7 mouse cellular contexts compared by ENCODE assay signal in genomic region chr11:98754621-98755181, GRCm38 (mm10). TPM values are rescaled to one million over a fixed set of nuclear protein-coding genes. Genes with fewer than 3 reads are reported as not detected.
DNase-seq lines count a peak whose midpoint lies in the region; ATAC-seq lines count a peak whose summit lies in the region.

No protein-coding gene starts in this region.

- H3K4me1 ChIP-seq in forebrain, embryonic 10.5 days = peaks cover 46% of the 10 kb centered on the region

- peaks cover 7% of the 10 kb centered on the region; the same call in 1 of the 2 replicates for H3K27me3 ChIP-seq in forebrain, embryonic 10.5 days (ENCODE audit: poor library complexity, severe bottlenecking)

- no peak overlapping the region for H3K4me3 ChIP-seq in forebrain, embryonic 10.5 days

- H3K36me3 ChIP-seq in forebrain, embryonic 10.5 days (replicated peaks) = peaks cover 28% of the 10 kb centered on the region

- peak; percentile 87 for DNase-seq in Muller cell, postnatal 12 days (ENCODE audit: inconsistent ontology term)
- peak; percentile 88 for DNase-seq in brain, adult 2 months (ENCODE audit: low read depth, low spot score)
- DNase-seq in forebrain, embryonic 10.5 days (ENCODE audit: extremely low spot score, low spot score) = peak; percentile 81
- peak; percentile 83 to 85 for DNase-seq in layer of hippocampus, postnatal 10 days (ENCODE audit: low spot score in 2 of 2)
- DNase-seq in right cerebral cortex, postnatal 25 days = peak; percentile 63

- H3K27ac ChIP-seq in forebrain, embryonic 10.5 days = peak overlapping the region; percentile 58

- WGBS in forebrain, embryonic 10.5 days = 24% methylated on average over 7 of the region's 7 CpGs

- ATAC-seq in hematopoietic stem cell, adult 5-6 weeks (replicated peaks in 1 of 2; ENCODE audit: insufficient read depth in 1 of 2, low FRiP score in 2 of 2, low TSS enrichment in 1 of 2, low read depth in 1 of 2, poor library complexity in 2 of 2, severe bottlenecking in 2 of 2) = peak; percentile 79 to 81
- peak; percentile 92 for ATAC-seq in megakaryocyte, adult 5-6 weeks (ENCODE audit: poor library complexity, severe bottlenecking)

- H3K9me3 ChIP-seq in forebrain, embryonic 10.5 days = no peaks in the 10 kb centered on the region

RNA-seq across cellular contexts. Expression of gene Thra, which starts 14.3 kb away (rescaled TPM):
- polyA plus RNA-seq in forebrain, embryonic 10.5 days (2016; fragmentation: Nextera tagmentation; extraction: Ambion mirVana) = 9.5 and 10.9 TPM in 2 replicates
- 25.3 and 36.8 TPM in 2 replicates for total RNA-seq in hematopoietic stem cell, adult 5-6 weeks (2017)
- total RNA-seq in layer of hippocampus, postnatal 10 days (2021) = 1,000 to 10,000 TPM; 1,331 to 1,411 TPM
- total RNA-seq in megakaryocyte, adult 5-6 weeks (2015) = 10.0 and 11.6 TPM in 2 replicates
- total RNA-seq in megakaryocyte, adult 5-6 weeks (2017) = 8.0 and 9.0 TPM in 2 replicates

RNA-seq across cellular contexts. Expression of gene Nr1d1, which starts 20.4 kb away (rescaled TPM):
- polyA plus RNA-seq in forebrain, embryonic 10.5 days (2016; fragmentation: Nextera tagmentation; extraction: Ambion mirVana) = 1.5 TPM in 2 replicates
- total RNA-seq in hematopoietic stem cell, adult 5-6 weeks (2017) = 0.81 and 1.8 TPM in 2 replicates
- total RNA-seq in layer of hippocampus, postnatal 10 days (2021) = 10 to 100 TPM; 39.1 to 41.5 TPM
- 0.11 and 0.25 TPM in 2 replicates for total RNA-seq in megakaryocyte, adult 5-6 weeks (2015)
- total RNA-seq in megakaryocyte, adult 5-6 weeks (2017) = 0.12 and 0.37 TPM in 2 replicates

RNA-seq across cellular contexts. Expression of gene Med24, which starts 25.5 kb away (rescaled TPM):
- polyA plus RNA-seq in forebrain, embryonic 10.5 days (2016; fragmentation: Nextera tagmentation; extraction: Ambion mirVana) = 69.7 and 77.3 TPM in 2 replicates
- total RNA-seq in hematopoietic stem cell, adult 5-6 weeks (2017) = 25.7 and 30.2 TPM in 2 replicates
- 100 to 1,000 TPM in 1 of 2 experiments, 10 to 100 TPM in 1; 93.8 to 103 TPM for total RNA-seq in layer of hippocampus, postnatal 10 days (2021)
- total RNA-seq in megakaryocyte, adult 5-6 weeks (2015) = 17.9 and 21.5 TPM in 2 replicates
- 22.6 and 31.3 TPM in 2 replicates for total RNA-seq in megakaryocyte, adult 5-6 weeks (2017)

RNA-seq across cellular contexts. Expression of gene Msl1, which starts 40.6 kb away (rescaled TPM):
- polyA plus RNA-seq in forebrain, embryonic 10.5 days (2016; fragmentation: Nextera tagmentation; extraction: Ambion mirVana) = 22.9 and 24.1 TPM in 2 replicates
- 81.7 and 82.7 TPM in 2 replicates for total RNA-seq in hematopoietic stem cell, adult 5-6 weeks (2017)
- 100 to 1,000 TPM; 147 to 157 TPM for total RNA-seq in layer of hippocampus, postnatal 10 days (2021)
- total RNA-seq in megakaryocyte, adult 5-6 weeks (2015) = 73.7 and 74.9 TPM in 2 replicates
- 111 and 119 TPM in 2 replicates for total RNA-seq in megakaryocyte, adult 5-6 weeks (2017)

RNA-seq across cellular contexts. Expression of gene Casc3, which starts 50.0 kb away (rescaled TPM):
- polyA plus RNA-seq in forebrain, embryonic 10.5 days (2016; fragmentation: Nextera tagmentation; extraction: Ambion mirVana) = 45.7 and 49.7 TPM in 2 replicates
- 22.8 and 34.9 TPM in 2 replicates for total RNA-seq in hematopoietic stem cell, adult 5-6 weeks (2017)
- 10 to 100 TPM; 65.8 to 66.3 TPM for total RNA-seq in layer of hippocampus, postnatal 10 days (2021)
- 35.6 and 39.9 TPM in 2 replicates for total RNA-seq in megakaryocyte, adult 5-6 weeks (2015)
- 32.1 and 33.2 TPM in 2 replicates for total RNA-seq in megakaryocyte, adult 5-6 weeks (2017)

Comparison
In these comparisons a context has a peak if more than half of its experiments do, and no peak if none do; other contexts are left out.
1. RNA of gene Thra, which starts 14.3 kb away (total RNA-seq): 1,331 to 1,411 TPM in layer of hippocampus, postnatal 10 days; 25.3 to 36.8 TPM in hematopoietic stem cell, adult 5-6 weeks and 8.0 to 11.6 TPM in megakaryocyte, adult 5-6 weeks; every median in the first group is over 10 times any median in the second.
2. RNA of gene Nr1d1, which starts 20.4 kb away (total RNA-seq): 39.1 to 41.5 TPM in layer of hippocampus, postnatal 10 days; 0.81 to 1.8 TPM in hematopoietic stem cell, adult 5-6 weeks and 0.11 to 0.37 TPM in megakaryocyte, adult 5-6 weeks; every median in the first group is over 10 times any median in the second.
3. Peak in every context shown above with its lines, with median percentiles within 50 percentile points of each other: DNase-seq.